Mouse (Mus musculus): ENCODE measurements around the gene Rbm19.

Gene Rbm19

DNA sequence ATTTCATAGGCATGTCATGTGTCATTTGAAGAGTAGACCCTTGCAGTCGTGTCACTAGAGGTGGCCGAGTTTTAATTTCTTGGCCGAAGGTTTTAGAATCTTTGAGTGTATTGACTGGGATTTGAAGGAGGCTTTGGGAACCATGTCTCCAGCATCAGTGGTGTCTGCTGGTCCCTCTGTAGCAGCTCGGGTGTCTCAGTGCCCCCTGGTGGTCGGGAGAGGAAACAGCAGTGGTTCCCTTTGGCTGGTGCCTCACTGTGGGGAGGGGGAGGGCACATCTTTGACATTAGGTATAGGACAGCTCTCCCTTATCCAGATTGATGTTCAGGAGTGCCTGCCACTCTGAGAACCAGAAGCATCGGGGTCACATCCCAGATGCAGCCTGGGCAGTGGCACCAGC is 17.7 kb downstream of the Rbm19 start:
- DNase-seq (ENCODE audit: low read depth in 2 of 2, low spot score in 2 of 2), result peak; percentile 47 to 62

DNA sequence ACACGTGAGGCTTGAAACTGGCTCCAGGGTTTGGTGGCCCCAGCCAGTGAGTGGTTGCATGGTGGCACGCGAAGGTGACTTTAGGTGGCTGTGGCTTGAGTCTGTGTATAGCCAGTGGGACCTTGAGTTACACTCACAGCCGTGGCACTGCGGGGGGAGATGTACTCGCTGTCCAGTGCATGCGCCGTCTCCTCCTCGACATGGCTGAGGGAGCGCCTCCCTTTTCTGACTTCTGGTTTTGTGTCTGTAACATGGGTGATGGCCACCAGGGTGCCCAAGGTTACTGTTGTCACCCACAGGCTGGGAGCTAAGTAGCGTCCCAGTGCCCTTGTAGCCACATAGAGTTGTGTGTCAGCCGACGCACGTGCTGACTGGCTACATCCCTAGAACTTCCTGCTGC is 19.1 kb downstream of the Rbm19 start:
- DNase-seq (ENCODE audit: low read depth in 2 of 2, low spot score in 2 of 2), result no peak

DNA sequence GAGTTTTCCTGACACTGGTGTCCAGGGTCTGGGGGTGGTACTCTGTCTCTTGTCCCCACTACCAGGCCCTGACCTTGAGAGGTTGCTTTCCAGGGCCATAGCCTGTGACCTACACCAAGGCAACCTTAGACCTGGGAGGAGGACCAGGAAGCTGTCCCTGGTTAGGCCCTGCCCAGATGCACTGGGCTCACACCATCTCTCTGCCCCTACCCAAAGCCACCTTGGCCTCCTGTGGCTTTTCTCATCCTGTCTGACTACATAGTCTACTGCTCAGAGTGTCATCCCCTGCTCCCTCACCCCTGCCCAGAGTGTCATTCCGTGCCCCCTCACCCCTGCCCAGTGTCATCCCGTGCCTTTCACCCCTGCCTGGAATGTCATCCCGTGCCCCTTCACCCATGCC is 19.6 kb downstream of the Rbm19 start:
- no peak for DNase-seq (ENCODE audit: low read depth in 2 of 2, low spot score in 2 of 2)

DNA sequence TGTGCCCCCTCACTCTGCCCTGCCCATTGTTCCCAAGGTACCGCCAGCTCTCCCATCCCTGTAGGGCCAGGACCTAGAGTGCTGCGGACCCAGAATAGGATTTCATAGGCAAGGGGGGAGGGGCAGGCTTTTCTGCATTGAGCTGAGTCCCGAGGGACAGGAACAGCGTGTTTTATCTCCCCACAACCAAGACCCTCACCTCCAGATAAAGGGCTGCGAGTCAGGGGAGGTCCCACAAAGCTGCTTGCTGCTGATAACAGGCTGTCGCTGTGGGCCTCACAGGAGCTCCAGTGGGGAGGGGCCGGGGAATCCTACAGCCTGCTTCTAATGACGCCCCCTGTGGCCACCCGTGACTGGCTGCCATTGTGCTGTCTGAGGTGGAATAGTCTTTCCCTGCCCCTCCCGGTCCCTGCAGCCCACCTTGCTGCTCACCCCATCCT is 20.0 kb downstream of the Rbm19 start:
- no peak for DNase-seq (ENCODE audit: low read depth in 2 of 2, low spot score in 2 of 2)

DNA sequence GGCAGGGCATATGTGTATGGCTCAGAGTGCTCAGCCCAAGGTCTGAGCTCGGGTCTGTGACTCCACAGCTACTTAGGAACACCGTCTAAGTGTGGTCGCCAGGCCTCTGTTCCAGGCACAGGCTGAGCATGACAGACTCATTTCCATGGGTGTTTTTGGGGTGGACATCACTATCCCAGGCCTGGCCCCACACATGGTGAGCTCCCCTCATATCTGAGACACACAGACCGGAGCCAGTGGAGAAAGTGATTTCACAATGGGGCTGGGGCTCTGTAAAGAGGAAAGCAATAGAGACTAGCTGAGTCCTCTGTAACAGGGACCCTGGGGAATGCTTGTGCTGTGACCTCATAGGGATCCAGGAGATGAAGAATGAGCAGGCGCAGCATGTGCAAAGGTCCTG is 20.8 kb downstream of the Rbm19 start:
- DNase-seq (ENCODE audit: low read depth in 2 of 2, low spot score in 2 of 2), result no peak

DNA sequence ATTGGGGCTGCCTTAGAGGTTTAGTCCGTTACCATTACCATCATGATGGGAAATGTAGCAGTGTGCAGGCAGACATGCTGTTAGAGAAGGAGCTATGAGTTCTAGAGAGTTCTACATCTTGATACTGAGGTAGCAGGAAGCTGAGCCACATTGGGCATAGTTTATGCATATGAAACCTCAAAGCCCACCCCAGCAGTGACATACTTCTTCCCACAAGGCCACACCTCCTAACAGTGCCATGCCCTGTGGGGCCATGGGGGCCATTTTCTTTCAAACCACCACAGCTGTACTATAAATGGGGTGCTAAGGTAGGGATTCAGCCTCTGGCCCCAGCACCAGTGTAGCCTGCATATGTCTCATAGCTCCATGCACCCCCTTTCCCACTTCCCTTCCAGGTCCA is 21.6 kb downstream of the Rbm19 start:
- DNase-seq (ENCODE audit: low read depth in 2 of 2, low spot score in 2 of 2), result no peak

DNA sequence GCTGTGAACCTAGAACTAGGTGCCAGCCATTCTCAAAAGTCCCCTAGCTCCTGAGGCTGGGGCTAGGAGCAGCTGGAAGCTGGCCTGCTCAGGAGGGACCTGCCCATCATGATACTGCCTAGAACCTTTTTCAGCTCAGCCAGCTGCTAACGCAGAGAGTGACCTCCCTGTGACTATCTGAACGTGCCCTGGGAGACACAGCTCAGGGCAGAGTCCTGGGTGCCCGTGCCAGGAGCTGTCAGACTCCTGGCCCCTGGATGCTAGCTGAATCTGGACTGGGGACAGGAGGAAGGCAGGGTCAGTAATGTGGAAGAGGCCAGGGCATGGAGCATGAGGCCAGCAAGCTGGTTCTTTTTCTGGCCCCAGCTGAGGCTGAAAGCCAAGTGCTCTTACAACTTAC is 22.1 kb downstream of the Rbm19 start:
- no peak for DNase-seq (ENCODE audit: low read depth in 2 of 2, low spot score in 2 of 2)

DNA sequence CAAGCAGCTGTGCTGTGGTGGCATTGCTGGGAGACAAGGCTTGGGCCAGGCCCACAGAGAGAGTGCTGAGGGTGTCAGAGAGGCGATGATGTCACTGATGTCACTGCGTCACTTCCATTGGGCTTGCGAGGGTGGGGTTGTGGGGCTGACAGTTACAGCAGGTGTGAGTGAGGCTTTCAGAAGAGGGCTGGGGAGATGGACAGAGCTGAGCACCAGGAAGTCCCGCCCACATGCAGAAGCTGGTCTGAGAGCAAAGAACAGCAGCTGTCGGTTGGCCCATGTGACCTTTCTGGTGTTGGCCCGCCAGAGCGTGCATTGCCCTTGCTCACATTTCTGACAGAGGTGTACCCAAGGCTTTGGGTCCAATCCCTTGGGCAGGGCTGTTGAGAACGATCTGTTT is 23.0 kb downstream of the Rbm19 start:
- DNase-seq (ENCODE audit: low read depth in 2 of 2, low spot score in 2 of 2), result no peak

DNA sequence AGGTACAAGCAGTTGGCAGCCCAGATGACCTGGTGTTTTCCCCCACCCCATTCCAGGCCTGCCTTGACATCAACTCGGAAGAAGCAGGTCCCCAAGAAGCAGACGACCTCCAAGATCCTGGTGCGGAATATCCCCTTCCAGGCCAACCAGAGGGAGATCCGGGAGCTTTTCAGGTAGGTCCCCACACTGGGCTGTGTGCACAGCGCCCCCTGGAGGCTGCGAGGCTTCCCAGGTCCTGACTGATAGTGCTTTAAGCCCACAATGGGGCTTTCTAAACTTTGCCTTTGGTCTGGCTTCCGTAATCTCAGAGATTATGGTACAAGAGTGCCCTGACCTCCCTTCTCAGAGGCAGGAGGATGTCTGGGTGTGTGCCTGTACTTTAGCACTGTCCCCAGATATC is 27.7 kb downstream of the Rbm19 start:
- peak in 1 of 2 experiments; percentile 17 for DNase-seq (ENCODE audit: low read depth in 2 of 2, low spot score in 2 of 2)

DNA sequence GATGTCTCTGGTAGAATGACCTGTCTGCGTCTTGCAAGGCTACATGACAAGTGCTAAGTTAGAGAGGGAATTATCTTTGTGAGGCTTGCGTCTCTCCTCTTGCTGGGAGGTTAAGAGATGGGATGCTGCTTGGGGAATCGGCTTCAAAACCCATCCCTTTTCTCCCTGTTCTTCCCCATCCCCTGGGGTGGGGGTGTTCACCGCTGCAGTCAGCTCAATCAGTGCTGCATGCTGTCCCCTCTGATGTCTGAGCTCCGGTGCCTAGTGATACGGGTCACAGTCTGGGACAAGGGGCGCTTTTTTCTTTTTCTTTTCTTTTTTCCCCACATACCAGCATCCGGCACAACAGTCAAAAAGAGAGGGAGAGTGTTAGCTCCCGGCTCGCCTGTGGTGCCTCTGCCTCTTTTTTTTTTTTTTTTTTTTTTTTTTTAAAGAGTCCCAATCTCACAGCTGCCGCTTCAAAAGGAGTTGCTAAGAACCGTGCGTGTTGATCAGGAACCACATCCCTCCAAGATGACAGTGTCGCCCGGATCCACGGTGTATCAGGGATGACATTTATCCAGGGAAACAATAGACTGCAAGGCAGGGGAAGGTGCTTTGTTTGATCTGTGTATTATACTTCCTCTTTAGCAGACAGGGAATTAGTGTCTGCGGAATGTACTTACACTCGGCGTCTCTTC is 29.2 kb downstream of the Rbm19 start:
- no peak for DNase-seq (ENCODE audit: low read depth in 2 of 2, low spot score in 2 of 2)

DNA sequence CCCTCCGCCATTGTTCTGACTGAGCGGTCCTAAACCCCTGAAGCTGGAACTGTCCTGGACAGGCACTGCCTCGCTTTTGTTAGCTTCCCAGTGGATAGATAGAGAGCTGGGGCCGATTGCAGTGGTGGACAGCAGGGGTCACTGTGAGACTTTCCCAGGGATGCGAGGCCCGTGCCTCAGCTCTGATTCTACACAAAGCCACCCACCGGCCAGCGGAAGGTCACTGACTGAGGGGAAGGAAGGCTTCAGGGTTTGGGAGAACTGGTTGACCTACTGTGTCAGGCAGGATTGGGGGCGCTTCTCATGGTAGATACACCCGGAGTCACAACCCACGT is 29.8 kb downstream of the Rbm19 start:
- DNase-seq (ENCODE audit: low read depth in 2 of 2, low spot score in 2 of 2), result no peak

DNA sequence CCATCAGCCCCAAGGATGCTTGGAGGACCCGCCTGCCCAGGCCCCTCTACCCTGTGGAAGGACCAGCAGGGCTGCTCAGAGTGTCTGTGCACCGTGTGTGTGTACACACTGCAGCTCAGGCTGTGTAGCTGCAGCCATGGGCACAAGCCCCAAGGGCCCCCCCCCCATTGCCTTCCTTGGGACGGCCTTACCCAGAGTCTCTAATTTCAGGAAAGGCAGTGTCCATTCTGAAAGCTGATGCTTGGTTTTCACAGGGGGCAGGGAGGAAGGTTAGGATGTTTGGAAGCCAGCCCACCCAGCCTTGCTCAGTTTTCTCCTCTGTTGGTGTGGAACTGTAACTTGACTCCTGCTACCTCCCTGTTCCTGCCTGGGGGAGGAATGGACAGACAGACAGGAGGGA is 30.6 kb downstream of the Rbm19 start:
- DNase-seq (ENCODE audit: low read depth in 2 of 2, low spot score in 2 of 2), result no peak

DNA sequence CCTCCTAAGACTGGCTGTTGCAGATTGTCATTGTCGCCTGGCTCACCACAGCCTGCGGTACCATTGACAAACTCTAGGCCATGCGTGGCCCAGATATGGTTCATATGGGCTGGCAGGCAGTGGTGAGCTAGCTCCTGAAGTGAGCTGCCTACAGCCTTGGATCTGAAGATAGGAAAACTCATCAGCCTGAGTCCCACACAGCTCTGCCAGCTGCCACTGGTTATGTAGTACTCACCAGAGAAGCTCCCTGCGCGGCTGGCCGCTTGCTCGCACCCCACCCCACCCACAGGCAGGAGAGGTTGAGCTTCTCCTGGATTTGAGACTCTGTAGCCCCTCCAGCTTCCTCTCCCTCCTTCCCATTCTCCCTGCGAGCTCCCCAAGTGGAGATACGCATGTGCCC is 32.0 kb downstream of the Rbm19 start:
- no peak for DNase-seq (ENCODE audit: low read depth in 2 of 2, low spot score in 2 of 2)

DNA sequence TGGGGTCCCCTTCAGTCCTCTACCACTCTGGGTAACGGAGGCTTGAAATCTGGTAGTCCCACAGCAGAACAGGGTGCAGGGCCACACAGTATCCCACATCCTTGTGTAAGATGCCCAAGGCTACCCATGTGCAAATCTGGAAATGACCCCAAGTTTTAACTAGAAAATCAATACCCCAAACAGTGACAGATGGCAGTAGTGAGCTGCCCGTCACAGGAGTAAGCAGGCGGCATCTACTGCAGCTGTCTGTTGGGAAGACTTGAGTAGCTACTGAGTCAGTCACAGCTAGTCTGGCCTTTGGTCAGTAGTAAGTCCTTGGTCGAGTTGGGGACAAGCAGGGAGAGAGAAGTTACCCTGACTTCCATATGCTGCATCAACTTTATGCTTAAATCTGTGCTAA is 34.9 kb downstream of the Rbm19 start:
- DNase-seq (ENCODE audit: low read depth in 2 of 2, low spot score in 2 of 2), result no peak

DNA sequence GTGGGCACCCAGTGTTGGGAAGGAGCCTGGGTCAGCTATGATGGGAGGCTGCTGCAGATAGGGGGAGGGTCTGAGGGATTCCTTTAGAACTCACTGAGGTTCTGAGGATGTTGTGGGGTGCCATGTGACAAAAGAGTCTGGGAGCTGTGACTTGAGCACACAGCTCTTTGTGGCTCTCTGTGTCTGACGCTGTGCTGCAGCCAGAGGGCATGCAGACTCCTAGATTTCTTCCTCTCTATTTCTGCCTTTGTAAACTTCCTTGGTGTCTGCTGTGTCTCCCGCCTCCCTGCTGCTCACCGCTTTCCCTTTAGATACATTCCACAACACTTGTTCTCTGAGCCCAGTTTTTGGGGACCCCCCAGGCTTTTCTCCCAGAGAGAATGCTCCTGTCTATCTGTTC is 36.9 kb downstream of the Rbm19 start:
- DNase-seq (ENCODE audit: low read depth in 2 of 2, low spot score in 2 of 2), result no peak

DNA sequence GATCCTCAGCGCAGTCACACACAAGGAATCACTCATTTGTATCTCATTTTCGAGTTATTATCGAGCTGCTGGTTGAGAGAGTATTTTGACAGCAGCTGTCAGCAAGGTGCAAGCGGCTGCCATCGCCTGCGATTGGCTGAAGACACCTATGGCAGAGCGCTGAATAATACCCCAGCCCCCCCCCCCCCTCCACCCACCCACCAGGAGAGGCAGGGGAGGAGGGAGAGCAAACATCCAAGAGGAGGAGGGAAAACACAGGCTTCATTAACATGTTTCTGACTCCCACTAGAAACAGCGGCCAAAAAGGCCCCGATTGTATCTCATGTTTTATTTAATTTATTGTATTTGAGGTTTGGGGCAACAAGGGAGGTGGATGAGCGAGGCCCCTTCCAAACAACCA is 39.4 kb downstream of the Rbm19 start:
- DNase-seq (ENCODE audit: low read depth in 2 of 2, low spot score in 2 of 2), result no peak

DNA sequence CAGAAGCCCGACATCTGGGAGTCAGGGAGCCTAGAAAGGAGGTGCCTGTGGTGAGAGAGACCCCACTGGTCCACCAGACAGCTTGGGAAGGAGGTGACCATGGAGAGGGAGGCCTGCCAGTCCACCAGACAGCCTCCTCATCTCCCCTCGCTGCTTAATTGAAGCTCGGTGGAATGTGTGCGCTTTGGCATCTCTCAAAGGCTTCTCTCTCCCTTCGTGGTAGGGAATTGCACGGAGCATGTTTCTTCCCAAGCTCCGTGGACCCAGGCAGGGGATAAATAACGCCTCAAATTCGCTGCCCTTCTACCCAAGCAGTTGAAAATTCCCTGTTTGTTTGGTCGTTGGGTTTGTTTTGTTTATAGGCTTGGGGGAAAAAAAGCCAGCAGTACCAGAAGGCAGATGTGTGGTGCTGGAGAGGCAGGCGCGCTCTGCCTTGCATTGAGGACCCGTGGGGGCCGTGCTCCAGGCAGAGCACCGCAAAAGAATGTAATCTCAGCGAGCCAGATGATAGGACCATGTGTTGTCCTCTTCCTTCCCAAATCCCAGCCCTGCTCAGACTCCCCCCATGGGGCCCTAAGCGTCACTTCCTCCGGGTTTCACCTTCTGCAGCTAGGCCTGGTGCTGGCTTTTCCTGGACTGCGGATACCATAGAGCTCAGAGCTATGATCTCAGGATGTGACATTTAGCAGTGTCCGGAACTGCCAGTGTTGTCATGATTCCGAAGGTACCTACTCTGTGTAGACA is 40.1 kb downstream of the Rbm19 start:
- DNase-seq (ENCODE audit: low read depth in 2 of 2, low spot score in 2 of 2), result no peak

DNA sequence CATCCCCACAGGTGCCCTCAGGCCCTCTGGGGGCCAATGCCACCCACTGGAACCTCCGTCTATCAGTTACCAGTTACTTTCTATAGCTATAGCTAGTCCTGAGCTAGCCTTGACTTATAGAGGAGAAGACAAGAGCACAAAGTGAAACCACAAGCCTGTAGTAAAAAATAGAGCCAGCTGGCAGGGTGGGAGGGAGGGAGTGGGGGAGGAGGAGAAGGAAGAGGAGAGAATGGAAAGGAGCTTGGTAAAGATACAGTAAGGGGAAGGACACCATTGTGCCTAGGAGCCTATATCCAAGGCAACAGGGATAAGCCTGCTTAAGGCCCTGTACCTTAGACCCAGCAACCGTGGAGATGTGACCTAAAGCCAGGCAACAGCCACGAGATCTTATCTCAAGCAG is 40.9 kb downstream of the Rbm19 start:
- no peak for DNase-seq (ENCODE audit: low read depth in 2 of 2, low spot score in 2 of 2)

DNA sequence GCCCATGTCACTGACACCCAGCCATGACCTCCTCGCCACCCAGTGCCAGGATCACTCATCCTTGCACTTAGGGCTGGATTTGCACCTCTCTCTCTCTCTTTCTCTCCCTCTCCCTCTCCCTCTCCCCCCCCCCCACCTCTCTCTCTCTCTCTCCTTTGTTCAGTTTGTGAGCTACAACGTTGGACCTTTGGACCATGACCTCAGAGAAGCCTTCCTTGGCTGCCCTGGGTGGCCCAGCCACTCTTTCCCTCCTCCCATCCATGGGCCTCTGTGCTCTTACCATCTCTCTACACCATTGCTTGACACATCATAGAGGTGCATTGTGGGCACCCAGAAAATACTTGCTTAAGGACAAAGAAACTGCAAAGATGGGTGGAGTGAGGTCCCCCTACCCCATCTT is 42.2 kb downstream of the Rbm19 start:
- no peak for DNase-seq (ENCODE audit: low read depth in 2 of 2, low spot score in 2 of 2)

DNA sequence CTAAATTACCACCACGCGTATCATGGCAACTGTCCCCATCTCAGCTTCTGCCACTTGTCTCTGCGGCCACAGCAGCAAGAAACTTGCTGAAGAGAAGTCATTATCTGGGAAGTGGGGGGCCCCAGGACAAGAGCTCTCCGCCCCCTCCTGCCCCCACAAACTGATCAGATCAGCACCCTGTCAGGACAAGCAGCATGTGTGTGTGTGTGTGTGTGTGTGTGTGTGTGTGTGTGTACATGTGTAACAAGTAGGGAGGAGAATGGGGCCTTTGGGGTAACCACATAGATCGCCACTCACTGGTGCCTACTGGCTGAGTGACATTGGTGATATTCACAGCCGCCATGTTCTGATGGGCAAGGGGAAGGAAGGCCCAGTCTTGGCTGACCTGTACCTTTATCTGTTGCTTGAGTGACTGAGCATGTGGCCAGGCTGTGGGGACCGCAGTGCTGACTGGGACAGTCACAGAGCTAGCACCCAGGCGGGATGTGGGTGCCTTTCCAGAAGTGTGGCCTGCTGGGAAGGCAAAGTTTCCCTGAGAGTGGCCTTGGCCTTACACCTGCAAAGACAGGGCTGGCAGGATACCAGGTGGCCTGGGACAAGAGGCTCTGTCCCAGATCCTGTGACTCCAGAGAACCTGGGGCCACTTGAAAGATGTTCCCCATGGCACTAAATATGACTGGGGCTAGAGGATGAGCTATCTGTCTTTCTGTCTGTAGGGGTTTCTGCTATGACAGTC is 44.8 kb downstream of the Rbm19 start:
- DNase-seq (ENCODE audit: low read depth in 2 of 2, low spot score in 2 of 2), result no peak

DNA sequence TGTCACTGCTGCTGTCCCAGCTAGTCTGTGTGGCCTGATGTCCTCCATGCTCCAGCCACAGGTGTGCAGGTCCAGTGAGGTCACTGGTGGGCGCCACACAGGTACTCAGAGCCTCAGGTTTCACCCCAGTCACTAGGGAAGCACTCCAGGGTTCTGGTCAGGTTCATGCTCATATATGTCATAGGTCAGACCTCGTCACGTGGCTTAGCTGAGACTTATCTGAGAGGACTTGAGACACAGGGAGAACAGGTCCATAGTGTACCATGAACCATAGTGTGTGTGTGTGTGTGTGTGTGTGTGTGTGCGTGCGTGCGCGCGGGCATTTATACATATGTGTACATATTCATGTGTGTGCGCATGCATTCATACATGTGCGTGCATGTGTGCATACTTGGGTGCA is 46.4 kb downstream of the Rbm19 start:
- no peak for DNase-seq (ENCODE audit: low read depth in 2 of 2, low spot score in 2 of 2)

DNA sequence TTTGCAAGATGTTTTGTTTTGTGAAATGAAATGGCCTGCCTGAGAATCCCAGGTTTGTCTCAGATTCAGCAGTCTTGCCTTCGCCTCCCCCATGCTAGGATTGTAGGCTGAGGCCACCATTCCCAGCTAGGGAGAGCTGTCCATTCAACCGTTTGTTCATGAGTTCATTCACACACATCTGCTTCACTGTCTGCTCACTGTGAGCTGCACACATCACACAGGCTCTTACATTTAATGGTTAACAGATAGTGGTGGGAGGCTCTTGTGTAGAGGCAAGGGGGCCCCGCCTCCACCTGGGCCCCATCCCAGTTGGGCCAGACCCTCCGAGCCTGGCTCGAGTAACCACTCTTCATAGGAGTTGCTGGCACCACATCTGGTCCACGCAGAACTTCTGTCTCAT is 47.2 kb downstream of the Rbm19 start:
- DNase-seq (ENCODE audit: low read depth in 2 of 2, low spot score in 2 of 2), result no peak
